Mouse (Mus musculus): ENCODE measurements around the gene Fuk.

DNA sequence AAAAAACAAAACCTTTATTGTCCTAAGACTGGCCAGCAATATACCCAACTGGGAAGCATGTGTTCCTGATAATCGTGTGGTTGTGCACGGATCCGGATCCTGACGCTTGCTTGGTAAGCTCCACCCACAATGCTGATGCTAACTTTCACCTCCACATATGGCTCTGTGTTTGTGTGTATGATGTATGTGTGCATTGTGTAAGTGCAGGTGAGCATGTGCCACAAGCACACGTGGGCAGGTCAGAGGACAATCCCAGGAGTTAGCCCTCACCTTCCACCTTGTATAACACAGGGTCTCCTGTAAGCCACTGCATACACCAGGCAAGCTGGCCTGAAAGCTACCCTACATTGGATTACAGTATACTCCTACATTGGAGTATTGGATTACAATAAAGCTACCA is 59.1 kb downstream of the Fuk start:
- TF ChIP-seq TAL1 (IDR thresholded peaks at IDR 0.05; ENCODE audit: low read length) (no peak), GATA1 (IDR thresholded peaks at IDR 0.05; ENCODE audit: low read length) (no peak)

Data from erythroblast, embryonic 14.5 days (primary cell).